Mouse (Mus musculus) induced T-regulatory cell, adult 2 months (primary cell): ENCODE measurements around the gene Cnot4.
"Not testable (repeated sequence)": the region's sequence is repeated elsewhere in the genome, so short reads cannot be mapped to it uniquely, and the experiment has no call there.

ENCODE experiments used
- DNase-seq: peaks from one replicate; pipeline ENCODE4 v3.0.0-alpha.2; 2012; ENCODE audit warnings: low read depth

Cnot4 gene

DNA sequence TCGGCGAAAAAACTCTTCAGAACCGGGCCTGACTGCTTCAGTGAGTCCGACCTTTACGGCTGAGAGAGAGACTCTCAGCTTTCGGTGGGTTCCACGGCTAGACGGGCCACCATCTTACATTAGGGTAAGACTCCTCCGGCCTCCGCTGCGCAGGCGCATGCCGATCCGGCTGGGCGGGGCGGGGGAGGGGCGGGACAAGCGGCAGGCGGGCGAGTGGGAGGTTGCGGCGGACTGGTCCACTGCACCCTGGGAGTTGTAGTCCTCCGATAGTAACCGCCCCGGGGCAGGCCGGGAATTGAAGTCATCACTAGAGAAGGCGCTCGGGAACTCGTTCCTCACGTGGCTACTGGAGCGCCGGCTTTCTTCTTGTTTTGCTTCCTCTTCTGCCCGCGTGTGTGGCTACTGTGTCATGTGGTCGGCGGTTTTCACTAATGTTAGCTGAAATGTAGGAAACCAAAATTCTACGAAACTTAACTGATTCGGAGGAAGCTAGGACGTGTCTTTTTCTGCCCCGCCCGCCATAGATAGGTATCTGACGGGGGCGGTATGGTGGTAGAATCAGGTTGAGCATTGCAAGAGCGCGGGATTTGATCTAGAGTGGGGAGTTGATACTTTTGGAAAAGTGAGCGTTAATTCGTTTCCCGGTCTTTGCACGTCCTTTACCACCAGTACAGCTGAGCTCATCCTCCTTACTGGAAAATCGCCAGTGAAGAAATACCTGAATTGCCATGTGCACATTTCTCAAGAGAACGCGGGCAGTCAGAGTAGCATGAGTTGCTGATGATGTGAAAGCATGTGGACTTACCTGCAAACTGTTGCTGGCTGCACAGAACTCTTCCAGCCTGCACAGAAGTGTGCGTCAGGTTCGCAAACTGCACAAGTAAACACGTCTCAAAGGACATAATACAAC is at the start of gene Cnot4:
TSS of gene Cnot4 (minus strand) at position 146 of the 910 bp plus-strand sequence.
- peak; percentile 98 for DNase-seq

- DNase-seq, result not testable (repeated sequence)
Observed at GRCm38 (mm10) chr6:35179299-35179698, 45.8 kb upstream of the Cnot4 start.

DNA sequence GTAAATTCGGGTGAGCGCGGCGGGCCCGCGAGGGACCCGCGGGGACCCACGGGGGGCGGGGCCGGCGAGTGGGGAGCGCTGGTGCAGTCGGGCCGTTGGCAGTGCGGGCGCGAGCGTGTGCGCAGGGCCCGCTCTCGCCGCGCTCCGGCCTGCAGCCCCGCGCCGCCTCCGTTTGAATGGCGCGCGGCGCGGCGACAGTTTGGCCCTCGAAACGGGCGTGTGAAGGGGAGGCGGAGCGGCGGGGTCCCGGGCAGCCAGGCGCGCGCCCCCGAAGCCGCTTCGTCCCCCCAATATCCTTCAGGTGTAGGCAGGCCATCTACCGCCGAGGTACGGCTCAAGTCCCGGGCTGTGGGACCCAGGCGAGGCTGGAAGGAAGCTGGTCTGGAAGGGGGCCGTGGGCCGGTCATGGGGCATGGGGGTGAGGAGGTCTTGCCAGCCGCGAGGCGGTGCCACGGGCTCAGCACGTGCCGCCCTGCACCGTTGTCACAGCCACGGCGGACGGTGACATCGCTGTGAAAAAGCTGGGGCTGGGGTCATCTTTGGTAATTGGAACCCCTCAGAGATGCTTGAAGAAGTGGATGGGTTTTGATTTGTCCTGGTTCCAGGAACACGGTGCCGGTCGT is 44.2 kb upstream of the Cnot4 start:
- peak; percentile 65 for DNase-seq

GRCm38 (mm10) chr6:35176979-35177649 is 43.6 kb upstream of the Cnot4 start, which contains the start of gene Nup205:
Gene Nup205 (plus strand): TSS chr6:35177421.
- DNase-seq, result peak; percentile 92

DNA sequence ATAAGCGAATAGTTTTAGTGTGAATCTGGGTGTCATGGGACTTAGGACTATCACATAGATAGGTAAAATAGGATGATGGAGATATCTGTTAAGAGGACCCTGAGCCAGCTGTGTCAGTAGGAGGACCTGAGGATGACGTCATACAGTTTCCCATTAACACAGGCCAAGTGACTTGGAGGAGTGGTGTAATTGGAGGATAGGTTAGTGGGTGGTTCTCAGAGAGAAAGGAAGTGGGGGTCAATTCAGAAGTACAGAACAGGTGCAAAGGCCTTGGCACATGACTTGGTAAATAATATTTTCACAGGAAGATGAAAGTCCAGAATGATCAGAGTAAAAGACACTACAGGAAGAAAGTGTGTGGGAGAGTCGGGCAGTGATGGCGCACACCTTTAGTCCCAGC is 39.7 kb upstream of the Cnot4 start:
- DNase-seq, result no peak

DNA sequence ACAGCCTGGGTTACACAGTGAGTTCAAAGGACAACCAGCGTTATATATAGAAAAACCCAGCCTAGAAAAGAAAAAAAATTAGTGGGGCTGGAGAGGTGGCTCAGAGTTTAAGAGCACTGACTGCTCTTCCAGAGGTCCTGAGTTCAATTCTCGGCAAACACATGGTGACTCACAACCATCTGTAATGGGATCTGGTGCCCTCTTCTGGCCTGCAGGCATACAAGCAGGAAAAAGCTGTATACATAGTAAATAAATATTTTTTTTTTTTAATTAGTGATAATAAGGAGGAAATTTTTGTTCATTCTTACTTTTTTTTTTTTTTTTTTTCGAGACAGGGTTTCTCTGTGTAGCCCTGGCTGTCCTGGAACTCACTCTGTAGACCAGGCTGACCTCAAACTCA is 38.5 kb upstream of the Cnot4 start:
- DNase-seq, result peak; percentile 20

DNA sequence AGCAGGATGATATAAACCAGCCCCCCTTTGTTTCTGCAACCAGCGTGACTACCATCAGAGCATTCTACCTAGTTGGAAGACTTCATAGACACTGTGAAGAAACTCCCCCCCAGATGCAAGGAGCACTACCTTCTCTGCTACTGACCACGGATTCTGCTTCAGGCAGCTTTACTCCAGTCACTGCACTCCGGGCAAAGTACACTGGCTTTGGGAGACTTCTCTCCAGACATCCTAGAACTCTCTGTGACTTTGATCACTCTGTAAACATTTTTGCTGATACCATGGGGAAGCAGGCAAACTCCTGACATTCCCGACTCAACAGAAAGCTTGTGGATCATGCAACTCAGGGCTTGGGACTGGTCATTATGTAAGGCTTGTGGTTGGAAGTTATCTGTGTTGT is 35.7 kb upstream of the Cnot4 start:
- DNase-seq, result no peak

- no peak for DNase-seq
Observed at GRCm38 (mm10) chr6:35154540-35154939, 21.0 kb upstream of the Cnot4 start.

- DNase-seq, result no peak
Observed at GRCm38 (mm10) chr6:35147726-35148422, 14.3 kb upstream of the Cnot4 start.

DNA sequence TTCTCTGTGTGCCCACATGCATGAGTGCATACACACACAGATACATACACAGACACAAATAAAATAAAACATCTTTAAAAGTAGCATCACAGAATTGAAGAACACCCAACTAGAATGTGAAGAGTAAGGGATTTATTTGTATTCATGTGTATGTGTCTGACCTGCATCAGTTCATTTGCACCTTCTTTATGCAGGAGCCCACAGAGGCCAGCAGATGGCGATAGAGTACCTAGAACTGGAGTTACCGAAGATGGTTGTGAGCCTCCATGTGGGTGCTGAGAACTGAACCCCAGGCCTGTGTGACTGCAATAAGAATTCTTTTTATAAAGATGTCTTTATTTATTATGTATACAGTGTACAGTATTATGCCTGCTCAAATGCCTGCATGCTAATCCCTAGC is 12.0 kb upstream of the Cnot4 start:
- DNase-seq, result peak; percentile 59

DNA sequence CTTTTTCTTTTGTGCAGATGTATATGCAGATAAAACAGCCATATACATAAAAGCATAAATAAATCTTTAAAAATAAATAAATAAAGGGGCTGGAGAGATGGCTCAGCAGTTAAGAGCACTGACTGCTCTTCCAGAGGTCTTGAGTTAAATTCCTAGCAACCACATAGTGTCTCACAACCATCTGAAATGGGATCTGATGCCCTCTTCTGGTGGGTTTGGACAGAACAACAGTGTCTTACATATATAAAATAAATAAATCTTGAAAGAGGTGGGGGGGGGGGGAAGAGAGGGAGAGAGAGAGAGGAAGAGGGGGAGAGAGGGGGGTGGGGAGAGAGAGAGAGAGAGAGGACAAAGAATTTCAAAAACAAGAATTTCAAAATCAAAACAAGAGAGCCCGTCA is 6.8 kb upstream of the Cnot4 start:
- no peak for DNase-seq

DNA sequence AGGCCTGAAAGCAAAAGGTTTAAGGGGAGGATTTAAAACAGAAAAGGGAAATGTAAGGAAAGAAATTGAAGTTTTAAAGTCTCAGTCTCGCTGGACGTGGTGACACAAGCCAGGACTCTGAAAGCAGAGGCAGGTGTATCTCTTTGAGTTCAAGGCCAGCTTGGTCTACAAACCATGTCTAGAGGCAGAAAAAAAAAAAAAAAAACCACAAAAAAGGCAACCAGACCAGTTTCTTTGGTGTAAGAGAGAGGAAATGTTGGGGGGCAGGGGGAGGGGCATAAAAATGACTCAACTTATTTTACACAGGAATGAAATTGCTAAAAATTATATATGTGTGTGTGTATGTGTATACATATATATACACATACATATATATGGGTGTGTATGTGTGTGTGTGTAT is 1.3 kb upstream of the Cnot4 start:
- peak; percentile 48 for DNase-seq

- DNase-seq, result no peak
Observed at GRCm38 (mm10) chr6:35133246-35133578, 312 bp downstream of the Cnot4 start.

DNA sequence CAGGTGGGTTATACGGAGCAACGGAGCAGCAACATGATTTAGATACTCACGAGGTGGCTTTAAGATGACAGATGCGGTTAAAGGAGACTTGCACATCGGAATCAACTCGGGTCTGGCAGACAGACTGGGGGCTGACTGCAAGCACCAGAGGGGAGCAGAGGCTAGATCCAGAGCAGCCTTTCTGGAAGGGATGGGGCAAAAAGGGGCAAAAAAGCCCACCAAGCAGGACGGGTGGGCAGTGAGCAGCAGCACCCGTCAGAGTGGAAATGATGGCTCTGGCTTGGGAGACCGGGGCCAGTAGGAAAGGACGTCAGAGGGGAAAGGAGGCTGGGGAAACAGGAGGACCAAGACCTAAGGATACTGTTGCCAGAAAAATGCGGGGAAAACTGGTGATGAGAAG is 718 bp downstream of the Cnot4 start:
- peak; percentile 57 for DNase-seq

DNA sequence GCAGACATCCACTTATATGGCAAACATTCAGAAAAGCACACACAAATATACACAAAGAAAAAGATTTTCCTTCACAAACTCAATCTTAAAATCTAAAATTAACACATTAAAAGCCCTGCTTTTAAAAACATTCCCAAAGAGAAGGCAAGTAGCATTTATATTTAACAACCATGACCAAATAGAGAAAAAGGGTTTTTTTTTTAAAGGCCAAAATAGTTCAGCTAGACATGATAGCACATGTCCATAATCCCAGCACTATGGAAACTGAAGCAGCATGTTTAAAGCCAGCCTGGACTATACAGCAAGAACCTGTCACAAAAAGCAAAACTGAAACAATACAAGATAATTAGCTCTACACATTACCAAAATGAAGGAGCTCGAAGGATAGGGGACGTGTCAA is 11.0 kb downstream of the Cnot4 start:
- no peak for DNase-seq

- DNase-seq, result no peak
Observed at GRCm38 (mm10) chr6:35121925-35122324, 11.6 kb downstream of the Cnot4 start.

- DNase-seq, result no peak
Observed at GRCm38 (mm10) chr6:35102457-35102856, 31.1 kb downstream of the Cnot4 start.

DNA sequence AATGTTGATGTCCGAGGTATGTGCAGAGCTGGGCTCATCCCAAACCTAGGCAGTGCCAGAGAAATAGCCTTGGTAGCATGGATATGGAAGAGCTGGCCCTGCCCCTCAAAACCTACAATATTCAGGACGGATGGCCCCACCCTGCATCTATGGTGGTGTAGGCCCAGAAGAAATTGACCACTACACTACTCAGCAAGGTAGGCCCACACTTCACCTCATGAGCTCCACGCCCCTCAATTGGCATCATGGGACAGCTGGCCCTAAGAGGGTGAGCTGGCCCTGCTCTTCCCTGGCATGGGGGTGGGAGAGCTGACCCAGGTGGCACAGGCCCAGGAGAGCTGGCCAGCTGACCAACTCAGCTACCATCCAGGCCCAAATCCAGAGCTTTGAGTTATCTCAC is 48.6 kb downstream of the Cnot4 start:
- DNase-seq, result no peak

- no peak for DNase-seq
Observed at GRCm38 (mm10) chr6:35075148-35075547, 58.4 kb downstream of the Cnot4 start.

- DNase-seq, result no peak
Observed at GRCm38 (mm10) chr6:35071261-35071660, 62.3 kb downstream of the Cnot4 start.

DNA sequence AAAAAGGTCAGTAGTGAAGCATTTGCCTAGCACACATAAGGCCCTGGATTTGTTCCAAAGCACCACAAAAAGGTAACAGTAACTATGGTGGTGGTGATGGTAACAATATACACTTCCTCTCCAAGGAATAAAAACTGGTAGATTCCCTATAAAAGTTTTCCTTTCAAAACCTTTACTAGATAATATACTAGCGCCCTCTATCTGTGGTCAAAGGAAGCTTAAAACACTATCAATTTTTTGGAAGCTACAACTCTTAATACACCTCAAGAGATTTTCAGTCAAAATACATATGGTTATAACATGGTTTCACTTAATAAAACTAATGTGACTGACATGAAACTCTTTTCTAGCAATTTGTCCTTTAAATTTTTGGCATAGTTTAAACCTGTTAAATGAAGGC is 71.1 kb downstream of the Cnot4 start:
- peak; percentile 17 for DNase-seq

DNA sequence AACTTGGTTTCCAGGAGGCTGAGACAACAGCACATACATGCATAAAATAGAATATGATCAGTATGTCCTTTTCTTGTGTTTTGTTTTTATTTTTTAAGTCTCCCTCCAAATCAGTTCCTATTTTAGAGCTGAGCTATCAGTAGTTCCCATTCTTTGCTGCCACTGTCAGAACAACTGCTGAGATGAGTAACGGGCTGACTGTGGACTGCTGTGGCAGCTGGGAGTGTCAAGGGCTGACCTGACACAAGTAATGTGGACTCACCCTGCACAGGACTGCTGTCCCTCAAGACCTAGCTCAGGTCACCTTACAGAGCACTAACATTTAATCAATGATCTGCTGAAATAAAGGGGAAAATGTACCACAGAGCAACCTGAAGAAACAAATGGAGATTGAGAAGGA is 90.4 kb downstream of the Cnot4 start:
- DNase-seq, result no peak
